Mouse (Mus musculus) forebrain, embryonic 11.5 days (tissue): ENCODE data around the gene Slc6a20b. TPM values are rescaled to one million over a fixed set of nuclear protein-coding genes. Genes with fewer than 3 reads are reported as not detected.

Experiments
- polyA plus RNA-seq: library from polyadenylated mRNA; unstranded; fragments of >200 nt; fragmentation: Nextera tagmentation; extraction: Ambion mirVana; gene quantifications from 2 replicates; pipeline ENCODE4 v1.2.1, GENCODE M21; 2014

Slc6a20b gene
- polyA plus RNA-seq, 1 experiment from 2014 or later, result 0.29 TPM

Other genes with a start within 250 kb of the Slc6a20b start
- gene Limd1, start 153.9 kb downstream of the Slc6a20b start, polyA plus RNA-seq, result 52.3 and 56.6 TPM in 2 replicates
- gene Sacm1l, start 102.8 kb downstream of the Slc6a20b start, polyA plus RNA-seq, result 44.6 and 46.4 TPM in 2 replicates
- 0.04 and 0.08 TPM in 2 replicates for gene Ccr9, start 45.9 kb upstream of the Slc6a20b start, polyA plus RNA-seq
- 0.28 and 0.77 TPM in 2 replicates for gene Slc6a20a, start 46.3 kb upstream of the Slc6a20b start, polyA plus RNA-seq
- 45.5 and 46.2 TPM in 2 replicates for gene Lztfl1, start 85.1 kb upstream of the Slc6a20b start, polyA plus RNA-seq
- 0.09 and 0.19 TPM in 2 replicates for gene Cxcr6, start 173.9 kb upstream of the Slc6a20b start, polyA plus RNA-seq
- 8.9 and 11.0 TPM in 2 replicates for gene Fyco1, start 219.3 kb upstream of the Slc6a20b start, polyA plus RNA-seq
- gene Xcr1, start 229.5 kb upstream of the Slc6a20b start, polyA plus RNA-seq, result 0.04 and 0.08 TPM in 2 replicates